Mouse (Mus musculus) neural tube, embryonic 11.5 days (tissue): ENCODE results near the gene Fbxl15. TPM values are rescaled to one million over a fixed set of nuclear protein-coding genes. Genes with fewer than 3 reads are reported as not detected.

Experiments used
- ATAC-seq: fragments of 200-750 bp; cut with Nextera tagmentation; 2 replicates; pipeline ENCODE4 v1.8.0; 2017; ENCODE audit warnings: moderate number of reproducible peaks, mild to moderate bottlenecking, moderate TSS enrichment, moderate library complexity; ENCODE audit not compliant: insufficient read depth, low FRiP score, low TSS enrichment
- DNase-seq: peaks from one replicate; pipeline ENCODE4 v3.0.0-alpha.2; 2015; ENCODE audit warnings: low spot score
- H3K27ac ChIP-seq: fragments of 300-500 bp; sonication (generic); 2 replicates; pipeline ENCODE4 v1.5.1; 2014; ENCODE audit warnings: low read depth, mild to moderate bottlenecking, low read length
- H3K27me3 ChIP-seq: fragments of 300-500 bp; sonication (generic); 2 replicates; pipeline ENCODE4 v1.6.1; 2014; ENCODE audit warnings: mild to moderate bottlenecking, low read length, mixed read lengths; ENCODE audit not compliant: control insufficient read depth, insufficient read depth
- H3K36me3 ChIP-seq: fragments of 300-500 bp; sonication (generic); 2 replicates; pipeline ENCODE4 v1.6.1; 2014; ENCODE audit warnings: mild to moderate bottlenecking, low read length, moderate library complexity, mixed read lengths; ENCODE audit not compliant: control insufficient read depth, insufficient read depth
- H3K4me1 ChIP-seq: fragments of 300-500 bp; sonication (generic); 2 replicates; pipeline ENCODE4 v1.6.1; 2014; ENCODE audit warnings: low read length, mixed read lengths; ENCODE audit not compliant: control insufficient read depth, insufficient read depth
- H3K4me2 ChIP-seq: fragments of 300-500 bp; sonication (generic); 2 replicates; pipeline ENCODE4 v1.6.1; 2014; ENCODE audit warnings: low read depth, mild to moderate bottlenecking, moderate library complexity
- H3K4me3 ChIP-seq: fragments of 300-500 bp; sonication (generic); 2 replicates; pipeline ENCODE4 v1.5.1; 2014; ENCODE audit warnings: low read depth, low read length
- H3K9ac ChIP-seq: fragments of 300-500 bp; sonication (generic); 2 replicates; pipeline ENCODE4 v1.6.1; 2014; ENCODE audit warnings: mild to moderate bottlenecking, low read length
- H3K9me3 ChIP-seq: fragments of 300-500 bp; sonication (generic); 2 replicates; pipeline ENCODE4 v1.6.1; 2016; ENCODE audit warnings: low read length; ENCODE audit not compliant: control insufficient read depth
- whole genome bisulfite sequencing: fragments of 180-500 bp; shearing (Covaris S2); extraction: QIAGEN DNeasy Blood & Tissue Kit; methylation state at CpG from one replicate; pipeline ENCODE4 v1.1.7; 2014; 5-methylcytosine and 5-hydroxymethylcytosine counted together
- polyA plus RNA-seq: library from polyadenylated mRNA; unstranded; fragments of >200 nt; fragmentation: Nextera tagmentation; extraction: Ambion mirVana; gene quantifications from 2 replicates; pipeline ENCODE4 v1.2.1, GENCODE M21; 2014

The Fbxl15 gene
- polyA plus RNA-seq, 1 experiment from 2014 or later: 22.0 TPM

- Histone ChIP-seq H3K4me1 (peaks cover 24% of the 10 kb centered on the region), H3K4me3 (no peak overlapping the region), H3K9me3 (no peaks in the 10 kb centered on the region), H3K36me3 (no peaks in the 10 kb centered on the region), H3K27ac (no peak overlapping the region), H3K27me3 (peaks cover 46% of the 10 kb centered on the region), H3K9ac (no peak overlapping the region), H3K4me2 (no peak overlapping the region)
- DNase-seq: no peak
- no peak for ATAC-seq
- 71% methylated on average over 11 of the region's 11 CpGs for WGBS
These were observed 3.6 kb upstream of the Fbxl15 start for GRCm38 (mm10) chr19:46324366-46324765.

GRCm38 (mm10) chr19:46324918-46325317 is 3.1 kb upstream of the Fbxl15 start:
- H3K27ac ChIP-seq: no peak overlapping the region
- no peaks in the 10 kb centered on the region for H3K9me3 ChIP-seq
- no peak overlapping the region for H3K9ac ChIP-seq
- H3K4me1 ChIP-seq: peaks cover 29% of the 10 kb centered on the region
- no peaks in the 10 kb centered on the region for H3K36me3 ChIP-seq
- ATAC-seq (no peak), DNase-seq (no peak)
- WGBS: 78% methylated on average over 5 of the region's 5 CpGs
- H3K27me3 ChIP-seq: peaks cover 42% of the 10 kb centered on the region
- no peak overlapping the region for H3K4me2 ChIP-seq
- no peak overlapping the region for H3K4me3 ChIP-seq

DNA sequence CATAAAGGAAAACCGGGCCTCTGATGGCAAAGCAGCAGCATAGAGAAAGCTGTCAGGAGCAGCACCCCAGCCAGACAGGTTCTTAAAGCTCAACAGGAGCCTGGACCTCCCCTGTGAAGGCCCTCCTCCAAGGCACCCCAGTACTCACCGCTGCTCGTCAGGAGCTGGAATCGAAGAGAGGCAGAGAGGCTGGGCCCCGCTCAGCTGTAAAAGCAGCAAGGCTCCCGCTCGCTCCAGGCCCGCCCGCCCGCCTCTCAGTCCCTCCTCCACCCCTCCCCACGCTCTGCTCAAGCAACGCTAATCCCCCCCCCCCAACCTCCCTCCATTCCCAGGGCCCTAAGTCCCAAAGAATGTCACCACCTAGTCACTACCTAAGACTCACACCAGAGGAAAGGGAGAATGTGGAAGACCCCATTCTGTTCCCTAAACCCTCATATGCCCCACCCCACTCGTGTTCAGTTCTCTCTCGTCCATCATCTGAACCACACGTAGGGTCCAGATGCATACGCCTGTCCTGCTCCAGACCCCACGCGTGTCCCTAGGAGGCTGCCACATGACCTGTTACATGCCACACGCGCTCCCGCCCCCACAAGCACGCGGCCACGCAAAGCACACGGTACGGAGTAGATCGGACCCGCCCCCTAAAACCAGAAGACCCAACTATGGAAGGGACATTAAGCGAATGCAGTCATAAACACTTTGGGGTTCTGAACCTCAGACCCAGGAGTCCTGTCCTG is 1.8 kb upstream of the Fbxl15 start:
- Histone ChIP-seq H3K27ac (no peak overlapping the region), H3K4me1 (peaks cover 32% of the 10 kb centered on the region), H3K27me3 (peaks cover 35% of the 10 kb centered on the region), H3K9me3 (no peaks in the 10 kb centered on the region), H3K4me3 (peak overlapping the region; percentile 73), H3K36me3 (peaks cover 2% of the 10 kb centered on the region; the same call in 1 of the 2 replicates), H3K9ac (peak overlapping the region; percentile 26), H3K4me2 (peak overlapping the region; percentile 51)
- DNase-seq (peak; percentile 10), ATAC-seq (no peak)
- 4% methylated on average over 29 of the region's 29 CpGs for whole genome bisulfite sequencing

GRCm38 (mm10) chr19:46326756-46327305 is 1.2 kb upstream of the Fbxl15 start, which contains the start of gene Psd:
TSS of gene Psd (minus strand) at chr19:46327156.
- H3K27ac ChIP-seq: peak within 1 kb of the TSS; percentile 90

DNA sequence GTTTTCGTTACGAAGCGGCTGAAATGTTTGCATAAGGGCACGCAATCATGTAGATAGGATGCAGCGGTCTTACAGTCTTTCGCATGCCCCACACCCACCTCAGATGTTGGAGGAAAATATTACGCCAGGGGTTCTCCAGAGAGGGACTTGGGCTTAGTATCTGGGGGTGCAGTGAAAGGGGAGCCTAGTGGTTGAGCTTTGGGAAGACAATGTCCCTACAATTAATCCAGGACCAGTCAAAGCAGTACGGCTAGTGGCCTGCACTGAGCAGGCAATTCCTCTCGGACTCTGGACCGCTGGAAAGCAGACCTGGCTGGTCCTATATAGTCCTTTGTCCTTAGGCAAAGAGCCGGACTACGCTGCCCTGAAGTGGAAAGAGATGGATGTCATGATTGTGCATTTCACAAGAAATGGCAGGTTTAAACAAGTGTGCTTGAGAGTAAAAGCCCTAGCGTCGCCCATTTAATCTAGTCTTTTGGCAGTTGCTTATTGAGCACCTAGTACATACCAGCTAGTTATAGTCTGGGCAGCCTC is 386 bp upstream of the Fbxl15 start:
- Histone ChIP-seq H3K4me2 (peak overlapping the region; percentile 100), H3K9me3 (no peaks in the 10 kb centered on the region), H3K9ac (peak overlapping the region; percentile 69), H3K4me1 (peaks cover 20% of the 10 kb centered on the region), H3K27ac (peak overlapping the region; percentile 90), H3K4me3 (peak overlapping the region; percentile 73), H3K36me3 (peaks cover 2% of the 10 kb centered on the region; the same call in 1 of the 2 replicates), H3K27me3 (peaks cover 31% of the 10 kb centered on the region)
- WGBS: 28% methylated on average over 14 of the region's 14 CpGs
- DNase-seq (no peak), ATAC-seq (no peak)

More at GRCm38 (mm10) chr19:46326756-46327305, 1.2 kb upstream of the Fbxl15 start, which contains the start of gene Psd:
- Histone ChIP-seq H3K27me3 (peaks cover 35% of the 10 kb centered on the region), H3K4me2 (peak within 1 kb of the TSS; percentile 100), H3K4me3 (peak within 1 kb of the TSS; percentile 73), H3K4me1 (peaks cover 26% of the 10 kb centered on the region), H3K9ac (peak within 1 kb of the TSS; percentile 69), H3K36me3 (peaks cover 2% of the 10 kb centered on the region; the same call in 1 of the 2 replicates), H3K9me3 (no peaks in the 10 kb centered on the region)
- ATAC-seq (no peak), DNase-seq (peak; percentile 76)
- WGBS: under 1% methylated on average over 35 of the region's 35 CpGs

GRCm38 (mm10) chr19:46329031-46329641 is 1.2 kb downstream of the Fbxl15 start:
- DNase-seq (no peak), ATAC-seq (peak; percentile 4; the same call in 1 of the 2 replicates)
- H3K4me1 ChIP-seq: peaks cover 20% of the 10 kb centered on the region
- peak overlapping the region; percentile 90 for H3K27ac ChIP-seq
- H3K4me2 ChIP-seq: peak overlapping the region; percentile 100
- H3K9ac ChIP-seq: peak overlapping the region; percentile 69
- peaks cover 2% of the 10 kb centered on the region; the same call in 1 of the 2 replicates for H3K36me3 ChIP-seq
- H3K4me3 ChIP-seq: peak overlapping the region; percentile 73
- H3K27me3 ChIP-seq: peaks cover 25% of the 10 kb centered on the region
- WGBS: 1% methylated on average over 54 of the region's 54 CpGs
- no peaks in the 10 kb centered on the region for H3K9me3 ChIP-seq

GRCm38 (mm10) chr19:46329951-46330350 is 2.0 kb downstream of the Fbxl15 start:
- 6% methylated on average over 16 of the region's 16 CpGs for WGBS
- Histone ChIP-seq H3K27me3 (peaks cover 17% of the 10 kb centered on the region), H3K36me3 (peaks cover 2% of the 10 kb centered on the region; the same call in 1 of the 2 replicates), H3K9me3 (no peaks in the 10 kb centered on the region), H3K27ac (no peak overlapping the region), H3K4me3 (no peak overlapping the region), H3K4me2 (peak overlapping the region; percentile 19; the same call in 1 of the 2 replicates), H3K4me1 (peaks cover 20% of the 10 kb centered on the region), H3K9ac (no peak overlapping the region)
- DNase-seq (peak; percentile 87), ATAC-seq (no peak; the same call in 1 of the 2 replicates)

GRCm38 (mm10) chr19:46330696-46331095 is 2.7 kb downstream of the Fbxl15 start:
- Histone ChIP-seq H3K36me3 (peaks cover 2% of the 10 kb centered on the region; the same call in 1 of the 2 replicates), H3K9ac (no peak overlapping the region), H3K27me3 (peaks cover 10% of the 10 kb centered on the region; the same call in 1 of the 2 replicates), H3K4me1 (peaks cover 20% of the 10 kb centered on the region), H3K27ac (no peak overlapping the region), H3K9me3 (no peaks in the 10 kb centered on the region), H3K4me3 (no peak overlapping the region), H3K4me2 (no peak overlapping the region)
- 95% methylated on average over 12 of the region's 12 CpGs for WGBS
- DNase-seq (no peak), ATAC-seq (no peak)
